Mouse (Mus musculus): ENCODE measurements at regions not wholly inside any gene's neighbourhood (a gene's known extent, or its start where the extent isn't known, plus 50 kb on each side); places are given as distances from the start of the nearest gene placed in this dataset.

GRCm38 (mm10) chr14:76877306-76877705 is 159.3 kb upstream of the Ccdc122 start:
- peaks cover 23% of the 10 kb centered on the region for H3K4me1 ChIP-seq (replicated peaks; ENCODE audit: control insufficient read depth, insufficient read depth, low read length)
- ATAC-seq (ENCODE audit: low FRiP score) (no peak), DNase-seq (ENCODE audit: low spot score) (no peak)
- no peak overlapping the region for H3K9ac ChIP-seq
- no peaks in the 10 kb centered on the region for H3K9me3 ChIP-seq (ENCODE audit: control insufficient read depth, low read length)
- no peaks in the 10 kb centered on the region for H3K36me3 ChIP-seq (replicated peaks; ENCODE audit: control insufficient read depth, insufficient read depth)
- no peak overlapping the region for H3K27ac ChIP-seq
- WGBS = 78% methylated on average over 5 of the region's 5 CpGs
- H3K27me3 ChIP-seq (ENCODE audit: control insufficient read depth, insufficient read depth, low read length) = no peaks in the 10 kb centered on the region
- no peak overlapping the region for H3K4me3 ChIP-seq (replicated peaks; ENCODE audit: low read length)
- H3K4me2 ChIP-seq (replicated peaks) = no peak overlapping the region

- Histone ChIP-seq H3K9me3 (ENCODE audit: control insufficient read depth, low read length) (no peaks in the 10 kb centered on the region), H3K36me3 (replicated peaks; ENCODE audit: control insufficient read depth, insufficient read depth) (no peaks in the 10 kb centered on the region), H3K9ac (no peak overlapping the region), H3K4me1 (replicated peaks; ENCODE audit: control insufficient read depth, insufficient read depth, low read length) (peaks cover 17% of the 10 kb centered on the region), H3K27ac (no peak overlapping the region), H3K4me2 (replicated peaks) (no peak overlapping the region), H3K4me3 (replicated peaks; ENCODE audit: low read length) (no peak overlapping the region), H3K27me3 (ENCODE audit: control insufficient read depth, insufficient read depth, low read length) (no peaks in the 10 kb centered on the region)
- WGBS = 53% methylated on average over 7 of the region's 7 CpGs
- DNase-seq (ENCODE audit: low spot score) = peak; percentile 81
- no peak for ATAC-seq (ENCODE audit: low FRiP score)
These were observed 160.6 kb upstream of the Ccdc122 start for GRCm38 (mm10) chr14:76876015-76876414.

- no peaks in the 10 kb centered on the region for H3K9me3 ChIP-seq (ENCODE audit: control insufficient read depth, low read length)
- peak overlapping the region; percentile 51; the same call in 1 of the 2 replicates for H3K27ac ChIP-seq
- no peak for ATAC-seq (ENCODE audit: low FRiP score)
- no peak overlapping the region for H3K4me2 ChIP-seq (replicated peaks)
- peaks cover 17% of the 10 kb centered on the region for H3K4me1 ChIP-seq (replicated peaks; ENCODE audit: control insufficient read depth, insufficient read depth, low read length)
- H3K9ac ChIP-seq = no peak overlapping the region
- H3K4me3 ChIP-seq (replicated peaks; ENCODE audit: low read length) = no peak overlapping the region
- no peak for DNase-seq (ENCODE audit: low spot score)
- H3K36me3 ChIP-seq (replicated peaks; ENCODE audit: control insufficient read depth, insufficient read depth) = no peaks in the 10 kb centered on the region
- H3K27me3 ChIP-seq (ENCODE audit: control insufficient read depth, insufficient read depth, low read length) = no peaks in the 10 kb centered on the region
- 56% methylated on average over 8 of the region's 8 CpGs for WGBS
These were observed 161.2 kb upstream of the Ccdc122 start for GRCm38 (mm10) chr14:76875266-76875900.

DNA sequence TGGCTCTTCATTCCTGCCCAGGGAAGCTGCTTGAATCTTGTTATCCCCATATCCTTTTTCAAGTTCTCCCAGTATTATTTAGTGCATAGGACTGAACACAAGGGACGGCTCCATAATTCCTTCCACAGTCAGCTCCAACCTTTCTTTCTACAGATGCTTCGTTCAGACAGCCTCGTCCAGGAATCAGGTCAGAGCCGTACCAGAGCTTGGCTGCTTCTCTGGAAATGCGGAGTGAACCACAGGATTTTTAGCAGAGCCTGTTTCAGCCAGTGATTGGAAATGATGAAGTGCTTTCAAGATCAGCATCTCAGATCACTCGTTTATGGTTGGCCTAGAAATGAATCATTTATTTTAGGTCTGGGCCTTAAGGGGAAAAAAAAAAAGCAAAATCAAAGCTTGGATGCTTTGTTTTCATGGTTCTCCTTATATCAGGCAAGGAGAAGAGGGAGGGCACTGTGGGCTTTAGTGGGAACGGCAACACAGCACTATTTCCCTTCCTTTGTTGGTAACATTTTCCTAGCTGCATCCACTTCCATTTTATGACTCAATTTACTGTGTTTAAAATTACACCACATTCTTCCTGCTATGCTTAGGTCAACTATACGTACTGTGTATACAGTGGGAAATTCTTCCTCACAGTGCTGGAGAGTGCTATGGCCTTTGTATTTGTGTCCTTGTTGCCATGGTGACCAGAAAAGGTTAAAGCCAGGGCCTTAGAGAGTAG is 161.9 kb upstream of the Ccdc122 start:
- H3K4me1 ChIP-seq (replicated peaks; ENCODE audit: control insufficient read depth, insufficient read depth, low read length) = peaks cover 17% of the 10 kb centered on the region
- ATAC-seq (ENCODE audit: low FRiP score) (peak; percentile 72; the same call in 1 of the 2 replicates), DNase-seq (ENCODE audit: low spot score) (peak; percentile 52)
- 23% methylated on average over 8 of the region's 8 CpGs for WGBS
- H3K9me3 ChIP-seq (ENCODE audit: control insufficient read depth, low read length) = no peaks in the 10 kb centered on the region
- H3K27me3 ChIP-seq (ENCODE audit: control insufficient read depth, insufficient read depth, low read length) = no peaks in the 10 kb centered on the region
- H3K4me2 ChIP-seq (replicated peaks) = no peak overlapping the region
- no peaks in the 10 kb centered on the region for H3K36me3 ChIP-seq (replicated peaks; ENCODE audit: control insufficient read depth, insufficient read depth)
- peak overlapping the region; percentile 5; the same call in 1 of the 2 replicates for H3K9ac ChIP-seq
- H3K27ac ChIP-seq = peak overlapping the region; percentile 51; the same call in 1 of the 2 replicates
- H3K4me3 ChIP-seq (replicated peaks; ENCODE audit: low read length) = no peak overlapping the region

DNA sequence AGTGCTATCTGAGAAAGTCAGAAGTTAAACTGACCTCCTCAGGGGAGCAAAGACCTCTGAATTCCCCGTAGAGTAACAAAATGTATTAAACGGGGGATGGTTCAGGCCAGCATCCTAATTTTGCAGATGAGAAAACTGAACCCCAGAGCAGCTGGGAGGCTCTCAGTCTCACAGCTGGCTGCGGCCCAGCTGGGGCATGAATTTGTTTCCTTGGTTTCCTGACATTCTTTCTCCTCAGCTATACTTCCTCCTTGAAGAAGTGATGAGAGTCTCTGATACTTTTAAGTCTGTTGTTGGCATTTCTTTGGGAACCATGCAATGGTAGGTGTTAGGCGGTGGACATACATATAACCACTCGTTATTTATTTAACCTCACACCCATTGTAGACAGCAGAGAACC is 162.9 kb upstream of the Ccdc122 start:
- no peaks in the 10 kb centered on the region for H3K27me3 ChIP-seq (ENCODE audit: control insufficient read depth, insufficient read depth, low read length)

GRCm38 (mm10) chr14:76872976-76873375 is 163.6 kb upstream of the Ccdc122 start:
- H3K27me3 ChIP-seq (ENCODE audit: control insufficient read depth, insufficient read depth, low read length) = no peaks in the 10 kb centered on the region
- H3K9ac ChIP-seq = no peak overlapping the region
- peaks cover 17% of the 10 kb centered on the region for H3K4me1 ChIP-seq (replicated peaks; ENCODE audit: control insufficient read depth, insufficient read depth, low read length)
- no peaks in the 10 kb centered on the region for H3K36me3 ChIP-seq (replicated peaks; ENCODE audit: control insufficient read depth, insufficient read depth)
- H3K27ac ChIP-seq = no peak overlapping the region
- WGBS = 91% methylated on average over 6 of the region's 6 CpGs
- no peak for ATAC-seq (ENCODE audit: low FRiP score)
- H3K4me3 ChIP-seq (replicated peaks; ENCODE audit: low read length) = no peak overlapping the region
- H3K4me2 ChIP-seq (replicated peaks) = no peak overlapping the region
- DNase-seq (ENCODE audit: low spot score) = no peak
- no peaks in the 10 kb centered on the region for H3K9me3 ChIP-seq (ENCODE audit: control insufficient read depth, low read length)

More for the DNA sequence above, 162.9 kb upstream of the Ccdc122 start:
- H3K36me3 ChIP-seq (replicated peaks; ENCODE audit: control insufficient read depth, insufficient read depth) = no peaks in the 10 kb centered on the region
- H3K4me2 ChIP-seq (replicated peaks) = no peak overlapping the region
- H3K4me3 ChIP-seq (replicated peaks; ENCODE audit: low read length) = no peak overlapping the region
- no peaks in the 10 kb centered on the region for H3K9me3 ChIP-seq (ENCODE audit: control insufficient read depth, low read length)
- WGBS = 68% methylated on average over 5 of the region's 5 CpGs
- H3K4me1 ChIP-seq (replicated peaks; ENCODE audit: control insufficient read depth, insufficient read depth, low read length) = peaks cover 17% of the 10 kb centered on the region
- ATAC-seq (ENCODE audit: low FRiP score) (no peak), DNase-seq (ENCODE audit: low spot score) (no peak)
- no peak overlapping the region for H3K27ac ChIP-seq
- H3K9ac ChIP-seq = no peak overlapping the region

GRCm38 (mm10) chr14:76872510-76872909 is 164.1 kb upstream of the Ccdc122 start:
- DNase-seq (ENCODE audit: low spot score) = no peak
- Histone ChIP-seq H3K4me3 (replicated peaks; ENCODE audit: low read length) (no peak overlapping the region), H3K36me3 (replicated peaks; ENCODE audit: control insufficient read depth, insufficient read depth) (no peaks in the 10 kb centered on the region), H3K9me3 (ENCODE audit: control insufficient read depth, low read length) (no peaks in the 10 kb centered on the region), H3K4me2 (replicated peaks) (no peak overlapping the region), H3K27ac (no peak overlapping the region), H3K27me3 (ENCODE audit: control insufficient read depth, insufficient read depth, low read length) (no peaks in the 10 kb centered on the region), H3K9ac (no peak overlapping the region), H3K4me1 (replicated peaks; ENCODE audit: control insufficient read depth, insufficient read depth, low read length) (peaks cover 17% of the 10 kb centered on the region)
- WGBS = 81% methylated on average over 7 of the region's 7 CpGs
- no peak for ATAC-seq (ENCODE audit: low FRiP score)

- Histone ChIP-seq H3K9me3 (ENCODE audit: control insufficient read depth, low read length) (no peaks in the 10 kb centered on the region), H3K4me1 (replicated peaks; ENCODE audit: control insufficient read depth, insufficient read depth, low read length) (no peaks in the 10 kb centered on the region), H3K4me3 (replicated peaks; ENCODE audit: low read length) (no peak overlapping the region), H3K27ac (no peak overlapping the region), H3K27me3 (ENCODE audit: control insufficient read depth, insufficient read depth, low read length) (no peaks in the 10 kb centered on the region), H3K4me2 (replicated peaks) (no peak overlapping the region), H3K9ac (no peak overlapping the region), H3K36me3 (replicated peaks; ENCODE audit: control insufficient read depth, insufficient read depth) (no peaks in the 10 kb centered on the region)
- ATAC-seq (ENCODE audit: low FRiP score) = no peak
- DNase-seq (ENCODE audit: low spot score) = no peak
- 91% methylated on average over 3 of the region's 3 CpGs for WGBS
These were observed 167.7 kb upstream of the Ccdc122 start for GRCm38 (mm10) chr14:76868831-76869230.

DNA sequence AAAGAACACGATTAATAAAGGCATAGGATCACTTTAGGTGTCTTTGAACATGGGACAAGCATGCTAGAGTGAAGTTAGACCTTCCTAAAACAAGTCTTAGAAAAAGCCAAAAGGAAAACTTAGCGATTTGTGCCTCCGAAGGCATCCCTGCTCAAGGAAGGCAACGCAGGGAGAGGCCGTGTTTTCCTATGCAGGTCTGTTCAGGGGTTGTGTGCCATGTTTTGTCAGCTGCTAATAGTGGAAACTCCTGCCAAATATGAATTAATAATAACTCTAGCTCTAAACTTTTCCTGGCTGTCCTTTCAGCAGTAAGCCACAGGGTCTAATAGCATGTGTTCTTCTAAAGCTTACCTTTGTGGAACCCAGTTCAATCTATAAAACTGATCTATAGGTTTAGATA is 168.4 kb upstream of the Ccdc122 start:
- no peak overlapping the region for H3K27ac ChIP-seq
- no peaks in the 10 kb centered on the region for H3K9me3 ChIP-seq (ENCODE audit: control insufficient read depth, low read length)
- no peak overlapping the region for H3K4me2 ChIP-seq (replicated peaks)
- 91% methylated on average over 5 of the region's 5 CpGs for WGBS
- H3K36me3 ChIP-seq (replicated peaks; ENCODE audit: control insufficient read depth, insufficient read depth) = no peaks in the 10 kb centered on the region
- ATAC-seq (ENCODE audit: low FRiP score) (no peak), DNase-seq (ENCODE audit: low spot score) (no peak)
- no peaks in the 10 kb centered on the region for H3K27me3 ChIP-seq (ENCODE audit: control insufficient read depth, insufficient read depth, low read length)
- no peak overlapping the region for H3K9ac ChIP-seq
- no peak overlapping the region for H3K4me3 ChIP-seq (replicated peaks; ENCODE audit: low read length)
- no peaks in the 10 kb centered on the region for H3K4me1 ChIP-seq (replicated peaks; ENCODE audit: control insufficient read depth, insufficient read depth, low read length)
